Mouse (Mus musculus) limb, embryonic 11.5 days (tissue): ENCODE results near the gene Lrrc8b. TPM values are rescaled to one million over a fixed set of nuclear protein-coding genes. Genes with fewer than 3 reads are reported as not detected.

Source experiments
- ATAC-seq: fragments of 200-750 bp; cut with Nextera tagmentation; 2 replicates; pipeline ENCODE4 v1.8.0; 2017; ENCODE audit warnings: low read depth; ENCODE audit not compliant: insufficient number of reproducible peaks, low FRiP score, low TSS enrichment
- DNase-seq: peaks from one replicate; pipeline ENCODE4 v3.0.0-alpha.2; 2015; ENCODE audit warnings: low spot score
- H3K27ac ChIP-seq: fragments of 300-500 bp; sonication (generic); replicated peaks from 2 replicates; pipeline ENCODE4 v1.5.1; 2014; ENCODE audit warnings: low read depth, mild to moderate bottlenecking, low read length
- H3K27me3 ChIP-seq: fragments of 300-500 bp; sonication (generic); 2 replicates; pipeline ENCODE4 v1.6.1; 2014; ENCODE audit warnings: mild to moderate bottlenecking, low read length, mixed read lengths; ENCODE audit not compliant: control insufficient read depth, insufficient read depth
- H3K36me3 ChIP-seq: fragments of 300-500 bp; sonication (generic); 2 replicates; pipeline ENCODE4 v1.6.1; 2014; ENCODE audit warnings: mild to moderate bottlenecking, low read length, moderate library complexity, mixed read lengths; ENCODE audit not compliant: control insufficient read depth, insufficient read depth
- H3K4me1 ChIP-seq: fragments of 300-500 bp; sonication (generic); 2 replicates; pipeline ENCODE4 v1.6.1; 2014; ENCODE audit warnings: low read length, mixed read lengths; ENCODE audit not compliant: control insufficient read depth, insufficient read depth
- H3K4me2 ChIP-seq: fragments of 300-500 bp; sonication (generic); 2 replicates; pipeline ENCODE4 v1.6.1; 2014; ENCODE audit warnings: low read depth, mild to moderate bottlenecking, moderate library complexity; ENCODE audit not compliant: severe bottlenecking
- H3K4me3 ChIP-seq: fragments of 300-500 bp; sonication (generic); 2 replicates; pipeline ENCODE4 v1.5.1; 2014; ENCODE audit warnings: low read depth, low read length
- H3K9ac ChIP-seq: fragments of 300-500 bp; sonication (generic); 2 replicates; pipeline ENCODE4 v1.6.1; 2014; ENCODE audit warnings: mild to moderate bottlenecking, low read length
- H3K9me3 ChIP-seq: fragments of 300-500 bp; sonication (generic); 2 replicates; pipeline ENCODE4 v1.6.1; 2016; ENCODE audit warnings: low read length; ENCODE audit not compliant: control insufficient read depth
- WGBS: fragments of 180-500 bp; shearing (Covaris S2); extraction: QIAGEN DNeasy Blood & Tissue Kit; methylation state at CpG from one replicate; pipeline ENCODE4 v1.1.7; 2014; 5-methylcytosine and 5-hydroxymethylcytosine counted together
- polyA plus RNA-seq: library from polyadenylated mRNA; unstranded; fragments of >200 nt; fragmentation: Nextera tagmentation; extraction: Ambion mirVana; gene quantifications from 2 replicates; pipeline ENCODE4 v1.2.1, GENCODE M21; 2014

Lrrc8b gene
- polyA plus RNA-seq = 5.9 and 6.2 TPM in 2 replicates

GRCm38 (mm10) chr5:105415198-105415791, at the start of gene Lrrc8b:
Lrrc8b (plus strand) TSS chr5:105415775.
- WGBS = under 1% methylated on average over 42 of the region's 63 CpGs

GRCm38 (mm10) chr5:105381482-105381881, 34.1 kb upstream of the Lrrc8b start:
- H3K27ac ChIP-seq = no peak overlapping the region
- no peaks in the 10 kb centered on the region for H3K4me1 ChIP-seq
- DNase-seq = no peak
- no peak for ATAC-seq
- no peak overlapping the region for H3K4me2 ChIP-seq
- WGBS = 88% methylated on average over 2 of the region's 2 CpGs
- H3K36me3 ChIP-seq = no peaks in the 10 kb centered on the region
- no peak overlapping the region for H3K4me3 ChIP-seq
- H3K9me3 ChIP-seq = no peaks in the 10 kb centered on the region
- no peaks in the 10 kb centered on the region for H3K27me3 ChIP-seq
- no peak overlapping the region for H3K9ac ChIP-seq

More at GRCm38 (mm10) chr5:105415198-105415791, at the start of gene Lrrc8b:
- peak within 1 kb of the TSS; percentile 67 for H3K4me3 ChIP-seq
- H3K36me3 ChIP-seq = no peaks in the 10 kb centered on the region
- no peaks in the 10 kb centered on the region for H3K9me3 ChIP-seq
- ATAC-seq (peak; percentile 93), DNase-seq (peak; percentile 81)
- H3K27ac ChIP-seq = no peak within 1 kb of the TSS
- H3K4me2 ChIP-seq = peak within 1 kb of the TSS; percentile 98
- 0 out of 2 replicates have a peak, but pooled peaks cover 3% of the 10 kb centered on the region for H3K4me1 ChIP-seq
- H3K9ac ChIP-seq = peak within 1 kb of the TSS; percentile 96
- H3K27me3 ChIP-seq = no peaks in the 10 kb centered on the region

GRCm38 (mm10) chr5:105390346-105390745, 25.2 kb upstream of the Lrrc8b start:
- Histone ChIP-seq H3K4me3 (no peak overlapping the region), H3K36me3 (no peaks in the 10 kb centered on the region), H3K4me1 (no peaks in the 10 kb centered on the region), H3K27me3 (no peaks in the 10 kb centered on the region), H3K9ac (no peak overlapping the region), H3K4me2 (no peak overlapping the region), H3K9me3 (no peaks in the 10 kb centered on the region), H3K27ac (no peak overlapping the region)
- ATAC-seq (no peak), DNase-seq (no peak)
- WGBS = 88% methylated on average over 2 of the region's 2 CpGs

GRCm38 (mm10) chr5:105393731-105394130, 21.8 kb upstream of the Lrrc8b start:
- no peak for ATAC-seq

GRCm38 (mm10) chr5:105395188-105395587, 20.4 kb upstream of the Lrrc8b start:
- Histone ChIP-seq H3K27me3 (no peaks in the 10 kb centered on the region), H3K4me3 (no peak overlapping the region), H3K36me3 (no peaks in the 10 kb centered on the region), H3K4me1 (no peaks in the 10 kb centered on the region), H3K9me3 (no peaks in the 10 kb centered on the region), H3K27ac (no peak overlapping the region), H3K9ac (no peak overlapping the region), H3K4me2 (no peak overlapping the region)
- DNase-seq (no peak), ATAC-seq (no peak)
- WGBS = 84% methylated on average over 4 of the region's 4 CpGs

More at GRCm38 (mm10) chr5:105393731-105394130, 21.8 kb upstream of the Lrrc8b start:
- Histone ChIP-seq H3K9me3 (no peaks in the 10 kb centered on the region), H3K27ac (no peak overlapping the region), H3K4me1 (no peaks in the 10 kb centered on the region), H3K27me3 (no peaks in the 10 kb centered on the region), H3K4me3 (no peak overlapping the region), H3K9ac (no peak overlapping the region), H3K36me3 (no peaks in the 10 kb centered on the region), H3K4me2 (no peak overlapping the region)
- no peak for DNase-seq
- 95% methylated on average over 6 of the region's 6 CpGs for WGBS

- Histone ChIP-seq H3K4me3 (no peak overlapping the region), H3K36me3 (no peaks in the 10 kb centered on the region), H3K9ac (no peak overlapping the region), H3K27me3 (no peaks in the 10 kb centered on the region), H3K27ac (no peak overlapping the region), H3K9me3 (no peaks in the 10 kb centered on the region), H3K4me1 (no peaks in the 10 kb centered on the region), H3K4me2 (no peak overlapping the region)
- no peak for DNase-seq
- 90% methylated on average over 6 of the region's 6 CpGs for WGBS
- ATAC-seq = no peak
These were observed 16.6 kb upstream of the Lrrc8b start for GRCm38 (mm10) chr5:105398966-105399365.

- no peak overlapping the region for H3K27ac ChIP-seq
- DNase-seq = peak; percentile 80
These were observed 15.7 kb upstream of the Lrrc8b start for GRCm38 (mm10) chr5:105399631-105400423.

GRCm38 (mm10) chr5:105400424-105401375, 14.9 kb upstream of the Lrrc8b start:
- ATAC-seq = no peak
- 65% methylated on average over 17 of the region's 17 CpGs for whole genome bisulfite sequencing
- DNase-seq = no peak
- Histone ChIP-seq H3K4me3 (no peak overlapping the region), H3K27me3 (no peaks in the 10 kb centered on the region), H3K36me3 (no peaks in the 10 kb centered on the region), H3K27ac (no peak overlapping the region), H3K9ac (no peak overlapping the region), H3K9me3 (no peaks in the 10 kb centered on the region), H3K4me1 (no peaks in the 10 kb centered on the region), H3K4me2 (peak overlapping the region; percentile 25)

More at GRCm38 (mm10) chr5:105399631-105400423, 15.7 kb upstream of the Lrrc8b start:
- WGBS = 38% methylated on average over 13 of the region's 13 CpGs
- ATAC-seq = no peak
- H3K4me2 ChIP-seq = peak overlapping the region; percentile 25
- no peak overlapping the region for H3K4me3 ChIP-seq
- H3K9ac ChIP-seq = no peak overlapping the region
- no peaks in the 10 kb centered on the region for H3K9me3 ChIP-seq
- no peaks in the 10 kb centered on the region for H3K27me3 ChIP-seq
- H3K4me1 ChIP-seq = no peaks in the 10 kb centered on the region
- H3K36me3 ChIP-seq = no peaks in the 10 kb centered on the region
